Mouse (Mus musculus) ES-Bruce4 (cell line): ENCODE data around the gene Rcan1. TPM values are rescaled to one million over a fixed set of nuclear protein-coding genes. Genes with fewer than 3 reads are reported as not detected.
A peak's percentile ranks its signal among the peaks of the same experiment; 100 is the strongest.

Source experiments
- H3K27ac ChIP-seq: 2 replicates; pipeline ENCODE4 v1.5.1; 2012; ENCODE audit warnings: low read length, inconsistent platforms; ENCODE audit not compliant: insufficient read depth
- H3K27me3 ChIP-seq: 2 replicates; pipeline ENCODE4 v1.6.1; 2012; ENCODE audit warnings: mild to moderate bottlenecking, low read length, inconsistent platforms; ENCODE audit not compliant: control insufficient read depth, poor library complexity, insufficient read depth, severe bottlenecking
- H3K36me3 ChIP-seq: 2 replicates; pipeline ENCODE4 v1.6.1; 2012; ENCODE audit warnings: inconsistent platforms, mild to moderate bottlenecking, low read length, moderate library complexity; ENCODE audit not compliant: control insufficient read depth, poor library complexity, insufficient read depth, severe bottlenecking
- H3K4me1 ChIP-seq: one replicate; pipeline ENCODE4 v1.8.1; 2011; ENCODE audit warnings: low read length; ENCODE audit not compliant: control insufficient read depth, insufficient read depth
- H3K4me3 ChIP-seq: 2 replicates; pipeline ENCODE4 v1.5.1; 2011; ENCODE audit warnings: low read depth, mild to moderate bottlenecking, low read length
- H3K9ac ChIP-seq: 2 replicates; pipeline ENCODE4 v1.6.1; 2012; ENCODE audit warnings: low read depth, mild to moderate bottlenecking, inconsistent platforms; ENCODE audit not compliant: poor library complexity, severe bottlenecking
- H3K9me3 ChIP-seq: replicated peaks from 2 replicates; pipeline ENCODE4 v1.6.1; 2012; ENCODE audit warnings: mild to moderate bottlenecking, low read length, inconsistent platforms; ENCODE audit not compliant: control insufficient read depth, poor library complexity, insufficient read depth, severe bottlenecking
- CTCF ChIP-seq: IDR thresholded peaks from one replicate; pipeline ENCODE4 v1.8.1; 2011; ENCODE audit warnings: low read depth, low read length
- EP300 ChIP-seq: IDR thresholded peaks from 2 replicates; pipeline ENCODE4 v1.6.1; 2011; ENCODE audit warnings: low read depth, low read length; ENCODE audit not compliant: insufficient read depth
- POLR2A ChIP-seq: IDR thresholded peaks from one replicate; pipeline ENCODE4 v1.8.1; 2011; ENCODE audit warnings: low read length; ENCODE audit not compliant: insufficient read depth
- polyA plus RNA-seq: library from polyadenylated mRNA; stranded (reverse); fragments of >200 nt; gene quantifications from 2 replicates; pipeline ENCODE4 v1.2.4, GENCODE M21; 2011; ENCODE audit warnings: low read depth; ENCODE audit not compliant: missing spikeins, insufficient read depth, insufficient read length

Rcan1 gene
- polyA plus RNA-seq, 1 experiment, result 37.2 TPM

DNA sequence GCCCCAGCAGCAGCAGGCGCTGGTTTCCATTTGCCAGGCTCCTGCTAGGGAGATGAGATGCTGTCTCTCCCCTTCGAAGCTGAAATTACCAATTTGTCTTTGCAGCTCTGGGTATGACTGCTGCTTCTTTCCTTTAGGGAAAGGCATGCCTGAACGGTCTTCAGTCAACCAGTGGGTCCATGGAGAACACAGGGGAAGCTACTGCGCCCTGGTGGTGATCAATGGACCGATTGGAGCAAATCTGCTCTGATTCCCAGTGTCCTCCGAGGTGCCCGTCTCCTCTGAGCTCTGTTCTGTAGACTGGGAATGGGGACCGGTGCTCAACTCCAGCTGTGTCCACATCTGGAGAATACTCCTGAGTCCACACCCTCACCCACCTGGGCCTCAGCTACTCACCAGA lies 15.2 kb downstream of the Rcan1 start:
- Histone ChIP-seq H3K4me3 (no peak overlapping the region), H3K9ac (no peak overlapping the region), H3K27ac (no peak overlapping the region), H3K36me3 (no peaks in the 10 kb centered on the region), H3K27me3 (no peaks in the 10 kb centered on the region), H3K4me1 (peaks cover 3% of the 10 kb centered on the region), H3K9me3 (no peaks in the 10 kb centered on the region)
- TF ChIP-seq POLR2A (no peak), CTCF (peak; percentile 24), EP300 (no peak)

DNA sequence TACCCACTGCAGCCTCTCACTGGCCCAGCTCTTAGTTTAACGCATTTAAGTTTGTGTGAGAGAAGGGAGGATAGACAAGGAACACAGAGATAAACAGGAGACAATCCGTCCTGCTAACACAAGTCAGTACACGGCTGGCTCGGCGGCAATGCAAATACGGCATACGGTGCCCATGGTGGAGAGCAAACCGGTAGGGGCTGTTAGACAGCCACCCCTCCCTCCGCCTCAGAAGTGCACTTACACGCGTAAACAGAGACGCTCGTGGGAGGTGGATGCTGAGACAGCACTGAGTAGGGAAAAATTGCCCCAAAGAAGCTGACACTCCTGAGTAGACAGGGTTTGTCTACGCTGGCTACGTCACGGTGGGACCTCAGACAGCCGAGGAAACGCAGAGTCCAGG lies 16.2 kb downstream of the Rcan1 start:
- no peak overlapping the region for H3K27ac ChIP-seq
- H3K4me3 ChIP-seq, result peak overlapping the region; percentile 3; the same call in 1 of the 2 replicates
- TF ChIP-seq CTCF, result no peak
- no peak for TF ChIP-seq EP300
- TF ChIP-seq POLR2A, result no peak
- peaks cover 3% of the 10 kb centered on the region for H3K4me1 ChIP-seq
- H3K9ac ChIP-seq, result no peak overlapping the region
- H3K36me3 ChIP-seq, result no peaks in the 10 kb centered on the region
- H3K9me3 ChIP-seq, result no peaks in the 10 kb centered on the region
- no peaks in the 10 kb centered on the region for H3K27me3 ChIP-seq

DNA sequence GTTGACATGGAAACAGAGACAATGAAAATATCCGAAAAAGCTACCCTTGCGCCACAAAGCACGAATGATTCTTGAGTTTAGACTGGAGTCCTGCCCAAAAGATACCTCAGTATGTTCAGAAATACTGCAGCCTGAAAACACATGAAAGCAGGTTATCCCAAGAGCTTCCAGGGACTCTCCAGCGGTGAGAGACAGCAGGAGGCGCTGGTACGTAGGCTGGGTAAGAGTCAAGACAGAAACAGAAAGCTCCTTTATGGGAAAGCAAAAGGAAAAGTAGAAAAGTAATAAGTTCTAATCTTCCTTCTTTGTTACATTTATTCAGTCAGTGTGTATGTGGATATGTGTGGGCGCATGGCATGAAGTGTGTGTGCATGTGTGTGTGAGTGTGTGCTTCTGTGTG lies 16.7 kb downstream of the Rcan1 start:
- no peaks in the 10 kb centered on the region for H3K9me3 ChIP-seq

DNA sequence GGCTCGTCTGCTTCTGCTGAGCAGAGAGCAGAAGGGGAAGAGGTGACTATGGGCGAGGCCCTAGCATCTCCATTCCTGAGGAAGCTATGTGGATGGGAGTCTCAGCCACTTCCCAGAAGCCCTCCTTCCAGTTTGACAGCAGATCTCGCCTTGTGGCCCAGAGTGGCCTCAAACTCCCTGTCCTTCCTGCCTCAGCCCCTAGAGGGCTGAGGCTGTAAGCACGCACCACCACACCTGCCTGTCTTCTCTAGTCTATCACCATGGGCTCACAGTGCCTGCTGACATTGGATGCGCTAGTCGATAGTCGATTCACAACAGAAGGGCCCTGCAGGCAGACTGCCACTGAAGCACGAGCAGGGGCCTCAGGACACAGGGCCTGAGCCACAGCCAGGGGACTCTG lies 18.1 kb downstream of the Rcan1 start:
- Histone ChIP-seq H3K27me3 (no peaks in the 10 kb centered on the region), H3K9ac (no peak overlapping the region), H3K36me3 (no peaks in the 10 kb centered on the region), H3K4me3 (no peak overlapping the region), H3K9me3 (no peaks in the 10 kb centered on the region), H3K4me1 (peaks cover 3% of the 10 kb centered on the region), H3K27ac (no peak overlapping the region)
- no peak for TF ChIP-seq POLR2A
- no peak for TF ChIP-seq EP300
- TF ChIP-seq CTCF, result peak; percentile 37

More for the DNA sequence above, 16.7 kb downstream of the Rcan1 start:
- no peak for TF ChIP-seq POLR2A
- peak; percentile 11 for TF ChIP-seq CTCF
- Histone ChIP-seq H3K36me3 (no peaks in the 10 kb centered on the region), H3K4me3 (no peak overlapping the region), H3K4me1 (peaks cover 3% of the 10 kb centered on the region), H3K27me3 (no peaks in the 10 kb centered on the region), H3K9ac (no peak overlapping the region), H3K27ac (no peak overlapping the region)

DNA sequence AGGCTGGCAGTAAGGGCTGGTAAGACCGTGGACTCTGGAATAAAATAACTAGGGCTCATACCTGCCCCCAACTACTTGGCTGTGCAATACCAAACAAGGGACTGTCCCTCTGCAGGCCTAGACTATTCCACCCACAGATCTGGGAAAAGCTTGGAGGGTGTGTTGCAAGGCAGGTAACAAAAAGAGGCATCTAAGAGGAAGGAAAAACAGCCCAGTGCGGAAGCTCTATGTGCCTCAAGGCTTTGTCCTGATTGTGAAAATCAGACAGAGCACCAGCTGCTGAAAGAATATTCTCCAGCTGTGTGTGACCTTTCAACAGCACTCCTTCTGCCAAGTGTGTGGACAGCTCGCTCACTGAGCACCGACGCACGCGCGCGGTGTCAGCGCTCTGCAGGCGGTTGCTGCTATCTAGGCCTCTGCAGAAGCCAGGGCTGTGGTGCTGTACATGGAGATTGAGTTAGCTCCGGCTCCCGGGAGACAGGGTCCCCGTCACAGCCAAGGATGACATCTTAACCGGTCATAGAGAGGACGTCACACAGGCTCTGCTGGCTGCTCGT lies 19.1 kb downstream of the Rcan1 start:
- H3K27ac ChIP-seq, result no peak overlapping the region
- no peaks in the 10 kb centered on the region for H3K9me3 ChIP-seq
- no peaks in the 10 kb centered on the region for H3K36me3 ChIP-seq
- no peak overlapping the region for H3K4me3 ChIP-seq
- no peaks in the 10 kb centered on the region for H3K27me3 ChIP-seq
- TF ChIP-seq EP300, result no peak
- no peak for TF ChIP-seq CTCF
- no peak for TF ChIP-seq POLR2A
- H3K9ac ChIP-seq, result no peak overlapping the region
- H3K4me1 ChIP-seq, result peaks cover 3% of the 10 kb centered on the region

DNA sequence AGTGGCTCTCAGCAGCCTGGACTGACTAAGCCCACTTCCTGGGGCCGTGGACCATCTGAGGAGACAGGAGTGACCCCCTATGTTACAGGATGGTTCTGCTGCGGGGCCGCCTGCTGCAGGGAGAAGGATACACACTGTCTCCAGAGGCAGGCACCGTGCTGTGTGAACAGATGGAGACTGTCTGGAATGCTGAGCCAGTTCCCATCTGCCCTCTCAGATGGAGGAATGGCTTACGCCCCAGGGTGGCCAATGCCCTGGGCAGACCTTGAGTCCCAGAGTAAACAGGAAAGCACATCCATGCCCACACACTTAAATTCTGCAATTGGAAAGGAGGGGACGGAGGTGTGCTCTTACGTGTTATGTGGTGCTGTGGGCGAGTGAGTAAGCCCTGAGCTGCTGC lies 20.3 kb downstream of the Rcan1 start:
- H3K9me3 ChIP-seq, result no peaks in the 10 kb centered on the region
- no peak overlapping the region for H3K9ac ChIP-seq
- H3K4me1 ChIP-seq, result peaks cover 3% of the 10 kb centered on the region
- no peaks in the 10 kb centered on the region for H3K27me3 ChIP-seq
- no peak for TF ChIP-seq EP300
- no peak for TF ChIP-seq CTCF
- no peak for TF ChIP-seq POLR2A
- H3K4me3 ChIP-seq, result no peak overlapping the region
- H3K27ac ChIP-seq, result no peak overlapping the region
- no peaks in the 10 kb centered on the region for H3K36me3 ChIP-seq
